Mouse (Mus musculus): ENCODE data around the gene Fam98c. TPM values are rescaled to one million over a fixed set of nuclear protein-coding genes. Genes with fewer than 3 reads are reported as not detected.

Fam98c gene
- polyA plus RNA-seq, 1 experiment = 31.4 TPM

- Histone ChIP-seq H3K27ac (ENCODE audit: insufficient read depth, low read depth, low read length) (no peak overlapping the region), H3K27me3 (replicated peaks; ENCODE audit: control insufficient read depth, insufficient read depth, low read length) (no peaks in the 10 kb centered on the region; the same call in 1 of the 2 replicates), H3K4me1 (ENCODE audit: control insufficient read depth, insufficient read depth, low read length) (no peaks in the 10 kb centered on the region), H3K4me3 (ENCODE audit: insufficient read depth, low read depth, low read length) (no peak overlapping the region), H3K36me3 (ENCODE audit: control insufficient read depth, insufficient read depth, low read length) (no peaks in the 10 kb centered on the region)
- DNase-seq = no peak
- no peak for TF ChIP-seq POLR2A (IDR thresholded peaks at IDR 0.05; ENCODE audit: low read depth, low read length)
- no peak for TF ChIP-seq CTCF (conservative IDR thresholded peaks at IDR 0.05; ENCODE audit: insufficient read depth, insufficient read length, low read depth, low read length)
- WGBS = 51% methylated on average over 16 of the region's 16 CpGs
Observed at GRCm38 (mm10) chr7:29137429-29137828, 18.6 kb downstream of the Fam98c start.

DNA sequence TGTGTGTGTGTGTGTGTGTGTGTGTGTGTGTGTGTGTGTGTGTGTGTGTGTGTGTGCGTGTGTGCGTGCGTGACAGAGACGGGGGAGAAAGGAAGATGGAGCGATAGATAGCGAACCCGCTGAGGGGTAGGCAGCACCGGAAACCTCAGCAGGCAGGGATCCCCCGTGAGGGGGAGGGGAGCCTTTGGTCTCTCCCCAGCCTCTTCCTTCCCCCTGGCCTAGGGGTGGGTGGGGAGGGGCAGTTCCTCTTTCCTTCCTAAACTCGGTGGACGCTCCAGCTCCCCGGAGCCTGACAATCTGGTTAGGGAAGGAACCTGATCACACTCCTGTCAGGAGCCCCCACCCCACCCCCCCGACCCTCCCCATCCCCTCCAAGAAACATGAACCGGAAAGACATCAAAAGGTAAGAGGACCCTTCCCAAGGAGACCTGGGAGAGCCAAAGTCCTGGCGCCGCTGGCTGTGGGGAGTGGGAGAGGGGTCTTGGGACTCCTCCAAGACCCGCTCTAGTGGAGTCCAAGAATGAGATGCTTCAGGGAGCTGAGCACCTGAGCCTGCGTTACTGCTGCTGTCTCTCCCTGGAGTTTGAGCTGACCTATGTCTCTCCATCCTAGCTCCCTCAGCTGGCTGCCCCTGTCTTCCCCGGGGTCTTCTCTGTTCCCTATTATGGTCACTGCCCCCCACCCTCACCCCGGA is 21.2 kb downstream of the Fam98c start, which contains the start of gene Rasgrp4:
Gene Rasgrp4 (plus strand): TSS at position 159 of the 694 bp plus-strand sequence.
- Histone ChIP-seq H3K36me3 (ENCODE audit: control insufficient read depth, insufficient read depth, low read length) (no peaks in the 10 kb centered on the region), H3K27me3 (replicated peaks; ENCODE audit: control insufficient read depth, insufficient read depth, low read length) (no peaks in the 10 kb centered on the region; the same call in 1 of the 2 replicates), H3K4me3 (ENCODE audit: insufficient read depth, low read depth, low read length) (peak within 1 kb of the TSS; percentile 13; the same call in 1 of the 2 replicates), H3K4me1 (ENCODE audit: control insufficient read depth, insufficient read depth, low read length) (no peaks in the 10 kb centered on the region), H3K27ac (ENCODE audit: insufficient read depth, low read depth, low read length) (no peak within 1 kb of the TSS)
- under 1% methylated on average over 13 of the region's 20 CpGs for WGBS
- peak; percentile 34 for DNase-seq
- TF ChIP-seq CTCF (conservative IDR thresholded peaks at IDR 0.05; ENCODE audit: insufficient read depth, insufficient read length, low read depth, low read length) = no peak
- no peak for TF ChIP-seq POLR2A (IDR thresholded peaks at IDR 0.05; ENCODE audit: low read depth, low read length)

DNA sequence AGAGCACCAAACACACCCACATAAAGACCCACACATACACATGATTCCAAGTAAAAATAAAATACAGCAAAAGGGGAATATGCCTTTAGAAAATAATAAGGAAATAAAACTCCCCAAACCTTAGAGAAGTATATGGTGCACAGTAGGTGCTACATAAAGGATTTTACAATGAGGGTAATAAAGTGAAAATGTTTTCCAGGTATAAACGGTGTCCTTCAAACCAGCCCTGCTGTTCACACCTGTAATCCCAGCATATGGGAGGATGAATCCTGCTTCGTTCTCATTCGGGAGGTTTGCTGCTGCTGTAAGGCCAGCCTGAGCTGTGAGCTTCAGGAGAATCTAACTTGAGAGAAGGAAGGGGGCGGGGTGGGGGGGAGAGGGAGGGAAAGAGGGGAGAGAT is 21.8 kb downstream of the Fam98c start:
- Histone ChIP-seq H3K4me1 (ENCODE audit: control insufficient read depth, insufficient read depth, low read length) (no peaks in the 10 kb centered on the region), H3K27me3 (replicated peaks; ENCODE audit: control insufficient read depth, insufficient read depth, low read length) (no peaks in the 10 kb centered on the region; the same call in 1 of the 2 replicates), H3K27ac (ENCODE audit: insufficient read depth, low read depth, low read length) (no peak overlapping the region), H3K36me3 (ENCODE audit: control insufficient read depth, insufficient read depth, low read length) (no peaks in the 10 kb centered on the region), H3K4me3 (ENCODE audit: insufficient read depth, low read depth, low read length) (no peak overlapping the region)
- no peak for TF ChIP-seq POLR2A (IDR thresholded peaks at IDR 0.05; ENCODE audit: low read depth, low read length)
- TF ChIP-seq CTCF (conservative IDR thresholded peaks at IDR 0.05; ENCODE audit: insufficient read depth, insufficient read length, low read depth, low read length) = no peak
- no peak for DNase-seq
- WGBS = 20% methylated on average over 3 of the region's 4 CpGs

DNA sequence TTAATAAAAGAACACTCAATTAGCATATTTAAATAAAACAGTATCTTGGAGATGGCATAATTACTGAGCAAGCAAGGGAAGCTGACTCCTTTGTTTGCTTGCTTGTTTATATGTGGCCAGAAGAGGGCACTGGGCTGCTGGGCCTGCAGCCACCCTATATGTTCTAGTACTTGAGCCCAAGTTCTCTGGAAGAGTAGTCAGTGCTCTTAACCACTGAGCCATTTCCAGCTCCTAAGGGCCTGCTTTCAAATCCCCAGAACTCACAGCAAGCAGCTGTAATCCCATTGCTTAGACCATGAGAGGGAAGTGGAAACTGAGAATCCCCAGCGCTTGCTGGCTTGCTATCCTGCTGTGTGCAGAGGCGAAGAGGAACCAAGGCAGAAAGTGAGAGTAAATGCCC is 27.3 kb downstream of the Fam98c start:
- WGBS = 91% methylated on average over 2 of the region's 2 CpGs
- Histone ChIP-seq H3K4me1 (ENCODE audit: control insufficient read depth, insufficient read depth, low read length) (no peaks in the 10 kb centered on the region), H3K27me3 (replicated peaks; ENCODE audit: control insufficient read depth, insufficient read depth, low read length) (no peaks in the 10 kb centered on the region), H3K27ac (ENCODE audit: insufficient read depth, low read depth, low read length) (no peak overlapping the region), H3K36me3 (ENCODE audit: control insufficient read depth, insufficient read depth, low read length) (no peaks in the 10 kb centered on the region), H3K4me3 (ENCODE audit: insufficient read depth, low read depth, low read length) (no peak overlapping the region)
- DNase-seq = peak; percentile 23
- TF ChIP-seq CTCF (conservative IDR thresholded peaks at IDR 0.05; ENCODE audit: insufficient read depth, insufficient read length, low read depth, low read length) (peak; percentile 58), POLR2A (IDR thresholded peaks at IDR 0.05; ENCODE audit: low read depth, low read length) (no peak)

GRCm38 (mm10) chr7:29126173-29126915 is 29.7 kb downstream of the Fam98c start:
- 18% methylated on average over 7 of the region's 7 CpGs for whole genome bisulfite sequencing
- Histone ChIP-seq H3K27ac (ENCODE audit: insufficient read depth, low read depth, low read length) (no peak overlapping the region), H3K4me3 (ENCODE audit: insufficient read depth, low read depth, low read length) (no peak overlapping the region), H3K4me1 (ENCODE audit: control insufficient read depth, insufficient read depth, low read length) (no peaks in the 10 kb centered on the region), H3K36me3 (ENCODE audit: control insufficient read depth, insufficient read depth, low read length) (no peaks in the 10 kb centered on the region), H3K27me3 (replicated peaks; ENCODE audit: control insufficient read depth, insufficient read depth, low read length) (no peaks in the 10 kb centered on the region)
- DNase-seq = peak; percentile 75
- peak; percentile 80 for TF ChIP-seq CTCF (conservative IDR thresholded peaks at IDR 0.05; ENCODE audit: insufficient read depth, insufficient read length, low read depth, low read length)
- TF ChIP-seq POLR2A (IDR thresholded peaks at IDR 0.05; ENCODE audit: low read depth, low read length) = no peak

GRCm38 (mm10) chr7:29124970-29125369 is 31.1 kb downstream of the Fam98c start, which contains the start of gene Ryr1:
Gene Ryr1 (minus strand): TSS chr7:29125179.
- 3% methylated on average over 16 of the region's 16 CpGs for whole genome bisulfite sequencing
- H3K27me3 ChIP-seq (replicated peaks; ENCODE audit: control insufficient read depth, insufficient read depth, low read length) = no peaks in the 10 kb centered on the region
- TF ChIP-seq POLR2A (IDR thresholded peaks at IDR 0.05; ENCODE audit: low read depth, low read length) (no peak), CTCF (conservative IDR thresholded peaks at IDR 0.05; ENCODE audit: insufficient read depth, insufficient read length, low read depth, low read length) (no peak)
- no peak within 1 kb of the TSS for H3K4me3 ChIP-seq (ENCODE audit: insufficient read depth, low read depth, low read length)
- no peaks in the 10 kb centered on the region for H3K36me3 ChIP-seq (ENCODE audit: control insufficient read depth, insufficient read depth, low read length)
- no peak within 1 kb of the TSS for H3K27ac ChIP-seq (ENCODE audit: insufficient read depth, low read depth, low read length)
- peak; percentile 46 for DNase-seq
- H3K4me1 ChIP-seq (ENCODE audit: control insufficient read depth, insufficient read depth, low read length) = no peaks in the 10 kb centered on the region

Data from kidney, adult 2 months (tissue).